Mouse (Mus musculus): ENCODE measurements around the gene Limk2. TPM values are rescaled to one million over a fixed set of nuclear protein-coding genes. Genes with fewer than 3 reads are reported as not detected.
A peak's percentile ranks its signal among the peaks of the same experiment; 100 is the strongest.

Gene Limk2
- polyA plus RNA-seq, 1 experiment = 9.6 TPM

DNA sequence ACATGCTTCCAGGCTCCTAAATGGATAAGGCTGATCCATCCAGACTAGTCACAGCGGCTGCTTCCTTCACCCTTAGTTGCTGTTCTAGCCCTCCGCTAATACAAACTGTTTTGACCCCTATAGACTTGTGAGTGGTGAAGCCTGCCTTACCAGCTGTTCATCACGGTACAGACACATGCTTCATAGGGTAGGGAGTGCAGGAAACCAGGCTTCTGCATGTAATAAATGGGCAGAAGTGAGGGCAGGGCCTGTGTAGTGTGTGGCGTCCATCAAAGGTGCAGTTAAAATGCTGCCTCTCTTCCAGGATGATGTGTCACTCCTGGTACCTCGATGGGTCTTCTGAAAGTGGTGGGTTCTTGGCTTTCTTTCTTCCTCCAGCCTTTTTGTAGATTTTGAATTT lies 71.0 kb downstream of the Limk2 start:
- Histone ChIP-seq H3K27ac (replicated peaks; ENCODE audit: low read depth, low read length) (no peak overlapping the region; the same call in 1 of the 2 replicates), H3K4me3 (ENCODE audit: insufficient read depth, low read depth, low read length) (no peak overlapping the region)

DNA sequence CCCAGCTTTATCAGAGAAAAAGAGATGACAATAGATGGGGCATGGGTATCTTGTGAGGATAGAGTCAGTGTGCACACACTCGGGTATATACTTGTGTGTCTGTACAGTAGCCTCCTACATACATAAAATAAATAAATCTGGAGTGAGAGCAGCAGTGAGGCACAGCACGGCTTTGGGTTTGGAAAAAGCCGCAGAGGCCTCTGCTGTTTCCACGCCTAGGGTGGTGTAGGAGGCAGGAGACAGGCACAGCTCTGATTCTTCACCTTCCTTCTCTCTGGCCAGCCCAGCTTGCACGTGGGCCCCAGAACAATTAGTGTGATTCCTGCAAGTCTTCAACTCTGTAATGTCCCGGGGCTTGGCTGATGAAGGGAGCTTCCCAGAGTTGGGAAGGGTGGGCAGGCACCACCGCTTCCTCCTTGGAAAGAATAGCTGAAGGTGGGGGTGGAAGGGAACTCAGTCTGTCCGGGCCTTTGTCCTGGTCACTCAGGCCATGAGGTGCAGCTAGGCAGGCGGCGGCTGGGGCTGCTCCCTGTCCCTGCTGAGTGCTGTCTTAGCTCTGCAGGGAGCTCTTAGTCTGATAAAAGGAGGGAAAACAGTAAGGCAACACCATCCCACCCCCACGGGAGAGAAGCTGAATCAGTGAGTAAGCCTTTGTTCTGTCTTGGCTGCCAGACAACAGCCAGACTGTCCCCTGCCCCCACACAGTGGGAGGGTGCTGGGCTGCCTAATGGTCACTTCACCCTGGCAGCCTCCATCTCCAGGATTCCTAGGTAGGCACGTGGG lies 71.6 kb downstream of the Limk2 start:
- H3K27ac ChIP-seq (replicated peaks; ENCODE audit: low read depth, low read length) = no peak overlapping the region; the same call in 1 of the 2 replicates
- H3K4me3 ChIP-seq (ENCODE audit: insufficient read depth, low read depth, low read length) = no peak overlapping the region
- peaks cover 37% of the 10 kb centered on the region for H3K4me1 ChIP-seq (ENCODE audit: control insufficient read depth, insufficient read depth, insufficient read length, low read length)

More for the DNA sequence above, 71.0 kb downstream of the Limk2 start:
- peaks cover 33% of the 10 kb centered on the region for H3K4me1 ChIP-seq (ENCODE audit: control insufficient read depth, insufficient read depth, insufficient read length, low read length)

DNA sequence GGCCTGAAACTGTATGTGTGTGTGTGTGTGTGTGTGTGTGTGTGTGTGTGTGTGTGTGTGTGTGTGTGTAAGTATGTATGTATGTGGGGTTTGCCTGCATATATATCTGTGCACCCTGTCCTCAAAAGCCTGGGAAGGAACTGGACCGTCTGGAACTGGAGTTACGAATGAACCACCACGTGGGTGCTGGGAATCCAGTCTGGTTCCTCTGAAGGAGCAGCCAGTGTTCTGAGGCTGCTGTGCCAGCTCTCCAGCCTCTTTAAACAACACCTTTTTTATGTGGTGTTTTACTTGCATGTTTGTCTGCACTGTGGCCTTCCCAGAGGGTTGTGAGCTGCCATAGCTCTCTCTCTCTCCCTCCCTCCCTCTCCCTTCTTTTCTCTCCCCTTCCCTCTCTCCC lies 72.4 kb downstream of the Limk2 start:
- Histone ChIP-seq H3K27ac (replicated peaks; ENCODE audit: low read depth, low read length) (no peak overlapping the region), H3K4me1 (ENCODE audit: control insufficient read depth, insufficient read depth, insufficient read length, low read length) (peaks cover 37% of the 10 kb centered on the region), H3K4me3 (ENCODE audit: insufficient read depth, low read depth, low read length) (no peak overlapping the region)

DNA sequence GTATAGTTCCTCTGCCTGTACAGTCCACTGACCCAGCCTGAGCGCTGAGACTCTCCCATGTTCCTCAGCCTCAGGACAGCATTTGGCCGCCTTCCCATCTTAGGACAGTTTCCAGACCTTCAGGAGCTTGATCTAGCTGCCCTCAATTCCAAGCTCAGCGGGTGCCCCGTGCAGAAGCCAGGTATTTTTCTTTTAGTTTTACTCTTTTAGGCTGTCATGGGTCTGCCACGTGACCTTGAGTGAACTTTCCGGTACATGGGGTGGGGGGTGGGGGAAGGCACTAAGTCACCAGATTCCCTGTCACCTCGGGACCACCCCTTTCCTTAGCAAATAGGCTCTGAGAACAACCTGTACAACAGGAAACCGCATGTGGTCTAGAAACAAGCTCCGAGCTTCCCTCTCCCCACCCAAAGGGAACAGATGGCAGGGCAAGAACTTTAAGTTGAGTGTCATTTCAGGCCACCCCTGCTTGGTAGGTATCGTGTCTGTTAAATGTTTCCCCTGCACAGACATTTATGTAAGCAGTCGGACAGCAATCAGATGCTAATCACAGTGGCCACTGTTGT lies 73.3 kb downstream of the Limk2 start:
- Histone ChIP-seq H3K4me3 (ENCODE audit: insufficient read depth, low read depth, low read length) (no peak overlapping the region), H3K27ac (replicated peaks; ENCODE audit: low read depth, low read length) (peak overlapping the region; percentile 51), H3K4me1 (ENCODE audit: control insufficient read depth, insufficient read depth, insufficient read length, low read length) (peaks cover 37% of the 10 kb centered on the region)

GRCm38 (mm10) chr11:3334711-3335316 lies 74.2 kb downstream of the Limk2 start:
- Histone ChIP-seq H3K4me3 (ENCODE audit: insufficient read depth, low read depth, low read length) (no peak overlapping the region), H3K4me1 (ENCODE audit: control insufficient read depth, insufficient read depth, insufficient read length, low read length) (peaks cover 37% of the 10 kb centered on the region), H3K27ac (replicated peaks; ENCODE audit: low read depth, low read length) (peak overlapping the region; percentile 25; the same call in 1 of the 2 replicates)

DNA sequence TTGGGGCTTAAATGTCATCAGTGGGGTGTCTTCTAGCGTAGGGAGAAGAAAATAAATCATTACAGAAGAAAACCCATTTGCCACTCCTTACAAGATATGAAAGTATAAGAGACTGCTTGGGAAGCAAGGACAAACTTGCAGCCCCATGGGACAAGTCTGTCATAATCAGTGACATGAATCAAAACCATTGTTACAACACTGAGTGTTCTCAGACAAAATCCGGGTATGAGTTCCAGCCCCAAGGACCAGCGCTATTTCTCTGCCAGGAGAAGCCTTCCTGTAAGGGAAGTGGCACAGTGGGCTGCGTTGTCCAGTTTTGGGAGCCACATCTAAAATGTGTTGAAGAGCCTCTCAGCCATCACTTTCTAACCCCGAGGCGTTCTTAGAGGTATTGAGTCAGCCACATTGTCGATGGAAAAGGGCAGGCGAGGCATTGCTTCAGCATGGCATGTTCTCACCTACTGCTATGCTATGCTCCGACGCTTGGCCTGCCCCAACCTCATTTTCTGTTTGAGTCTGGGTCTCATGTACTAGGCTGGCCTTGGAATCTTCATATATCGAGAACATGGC lies 74.8 kb downstream of the Limk2 start:
- Histone ChIP-seq H3K4me3 (ENCODE audit: insufficient read depth, low read depth, low read length) (no peak overlapping the region), H3K4me1 (ENCODE audit: control insufficient read depth, insufficient read depth, insufficient read length, low read length) (peaks cover 37% of the 10 kb centered on the region), H3K27ac (replicated peaks; ENCODE audit: low read depth, low read length) (peak overlapping the region; percentile 25; the same call in 1 of the 2 replicates)

GRCm38 (mm10) chr11:3333111-3333695 lies 75.8 kb downstream of the Limk2 start:
- peaks cover 37% of the 10 kb centered on the region for H3K4me1 ChIP-seq (ENCODE audit: control insufficient read depth, insufficient read depth, insufficient read length, low read length)
- no peak overlapping the region for H3K4me3 ChIP-seq (ENCODE audit: insufficient read depth, low read depth, low read length)
- H3K27ac ChIP-seq (replicated peaks; ENCODE audit: low read depth, low read length) = peak overlapping the region; percentile 76

GRCm38 (mm10) chr11:3331756-3332642 lies 77.0 kb downstream of the Limk2 start:
- Histone ChIP-seq H3K4me1 (ENCODE audit: control insufficient read depth, insufficient read depth, insufficient read length, low read length) (peaks cover 30% of the 10 kb centered on the region), H3K4me3 (ENCODE audit: insufficient read depth, low read depth, low read length) (peak overlapping the region; percentile 61), H3K27ac (replicated peaks; ENCODE audit: low read depth, low read length) (peak overlapping the region; percentile 76)

DNA sequence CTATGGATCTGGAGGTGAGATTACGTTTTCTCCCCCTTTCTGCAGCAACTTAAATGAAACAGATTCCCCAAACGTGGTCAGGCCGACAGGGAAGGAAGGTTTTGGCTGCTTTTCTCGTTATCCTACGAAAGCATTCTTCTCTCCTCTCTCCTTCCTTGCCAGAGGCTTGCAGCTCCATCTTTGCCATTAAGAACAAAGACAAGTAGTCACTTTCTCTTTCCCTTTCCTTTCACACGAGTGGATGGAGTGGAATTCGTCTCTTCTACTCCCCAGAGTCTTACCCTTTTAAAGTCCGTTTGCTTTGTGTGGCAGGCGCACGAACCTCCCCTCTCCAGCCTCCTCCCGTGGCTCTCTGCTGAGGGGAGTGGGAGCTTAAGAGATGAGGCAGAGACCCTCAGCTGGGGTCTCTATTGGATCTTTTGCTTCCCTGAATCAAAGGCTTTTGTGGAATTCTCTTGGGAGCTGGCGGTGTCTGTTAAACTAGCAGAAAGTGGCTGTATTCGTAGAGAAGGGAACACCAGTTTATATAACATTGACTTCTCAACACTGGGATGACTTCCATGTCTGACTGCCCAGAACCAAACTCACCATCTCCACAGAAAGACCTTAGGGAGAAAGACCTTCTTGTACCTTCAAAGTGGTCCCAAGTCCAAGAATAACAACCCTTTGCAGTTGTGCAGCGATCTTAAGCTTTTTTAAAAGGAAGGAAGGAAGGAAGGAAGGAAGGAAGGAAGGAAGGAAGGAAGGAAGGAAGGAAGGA lies 77.8 kb downstream of the Limk2 start:
- H3K27ac ChIP-seq (replicated peaks; ENCODE audit: low read depth, low read length) = peak overlapping the region; percentile 60
- H3K4me1 ChIP-seq (ENCODE audit: control insufficient read depth, insufficient read depth, insufficient read length, low read length) = peaks cover 28% of the 10 kb centered on the region
- H3K4me3 ChIP-seq (ENCODE audit: insufficient read depth, low read depth, low read length) = peak overlapping the region; percentile 61

DNA sequence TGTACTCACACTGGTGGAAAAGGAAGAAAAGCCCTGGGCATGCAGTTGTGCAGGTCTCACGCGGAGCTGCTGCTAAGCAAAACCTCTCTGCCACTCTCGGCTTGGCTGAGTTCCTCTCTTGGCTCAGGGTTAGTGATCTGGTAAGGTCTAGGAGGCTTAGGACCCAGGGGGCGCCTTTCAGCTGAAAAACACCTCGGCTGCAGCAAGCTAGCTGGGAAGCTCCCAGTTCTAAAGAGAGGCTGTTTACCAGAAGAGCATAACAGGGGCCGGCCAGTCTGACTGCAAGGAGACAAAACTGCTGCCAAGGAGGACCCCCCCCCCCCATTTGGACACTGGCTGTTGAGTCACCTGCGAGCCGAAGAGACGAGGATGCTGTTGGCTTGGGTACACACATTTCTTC lies 78.4 kb downstream of the Limk2 start:
- H3K4me3 ChIP-seq (ENCODE audit: insufficient read depth, low read depth, low read length) = peak overlapping the region; percentile 61
- peaks cover 22% of the 10 kb centered on the region for H3K4me1 ChIP-seq (ENCODE audit: control insufficient read depth, insufficient read depth, insufficient read length, low read length)
- peak overlapping the region; percentile 60 for H3K27ac ChIP-seq (replicated peaks; ENCODE audit: low read depth, low read length)

GRCm38 (mm10) chr11:3329891-3330451 lies 79.0 kb downstream of the Limk2 start, which contains the start of gene Pik3ip1:
Gene Pik3ip1 (plus strand): TSS chr11:3330401.
- Histone ChIP-seq H3K27ac (replicated peaks; ENCODE audit: low read depth, low read length) (peak within 1 kb of the TSS; percentile 60), H3K4me1 (ENCODE audit: control insufficient read depth, insufficient read depth, insufficient read length, low read length) (peaks cover 16% of the 10 kb centered on the region), H3K4me3 (ENCODE audit: insufficient read depth, low read depth, low read length) (peak within 1 kb of the TSS; percentile 61)

GRCm38 (mm10) chr11:3328806-3329775 lies 79.9 kb downstream of the Limk2 start:
- peak overlapping the region; percentile 14; the same call in 1 of the 2 replicates for H3K27ac ChIP-seq (replicated peaks; ENCODE audit: low read depth, low read length)
- H3K4me3 ChIP-seq (ENCODE audit: insufficient read depth, low read depth, low read length) = no peak overlapping the region
- H3K4me1 ChIP-seq (ENCODE audit: control insufficient read depth, insufficient read depth, insufficient read length, low read length) = peaks cover 9% of the 10 kb centered on the region; the same call in 1 of the 2 replicates
